Mouse (Mus musculus) neural tube, embryonic 12.5 days (tissue): ENCODE results near the gene B4galt1. TPM values are rescaled to one million over a fixed set of nuclear protein-coding genes. Genes with fewer than 3 reads are reported as not detected.

Experiments
- ATAC-seq: fragments of 200-750 bp; cut with Nextera tagmentation; 2 replicates; pipeline ENCODE4 v1.8.0; 2017; ENCODE audit warnings: low read depth, mild to moderate bottlenecking, moderate TSS enrichment, moderate library complexity; ENCODE audit not compliant: low FRiP score
- H3K27ac ChIP-seq: fragments of 300-500 bp; sonication (generic); 2 replicates; pipeline ENCODE4 v1.5.1; 2016
- H3K27me3 ChIP-seq: fragments of 300-500 bp; sonication (generic); replicated peaks from 2 replicates; pipeline ENCODE4 v1.6.1; 2016; ENCODE audit warnings: mild to moderate bottlenecking
- H3K36me3 ChIP-seq: fragments of 300-500 bp; sonication (generic); 2 replicates; pipeline ENCODE4 v1.6.1; 2016; ENCODE audit warnings: mild to moderate bottlenecking
- H3K4me1 ChIP-seq: fragments of 300-500 bp; sonication (generic); 2 replicates; pipeline ENCODE4 v1.6.1; 2016
- H3K4me2 ChIP-seq: fragments of 300-500 bp; sonication (generic); replicated peaks from 2 replicates; pipeline ENCODE4 v1.6.1; 2016; ENCODE audit warnings: mild to moderate bottlenecking
- H3K4me3 ChIP-seq: fragments of 300-500 bp; sonication (generic); 2 replicates; pipeline ENCODE4 v1.5.1; 2016
- H3K9ac ChIP-seq: fragments of 300-500 bp; sonication (generic); 2 replicates; pipeline ENCODE4 v1.6.1; 2016; ENCODE audit warnings: mild to moderate bottlenecking
- H3K9me3 ChIP-seq: fragments of 300-500 bp; sonication (generic); 2 replicates; pipeline ENCODE4 v1.6.1; 2016; ENCODE audit warnings: mild to moderate bottlenecking
- WGBS: fragments of 180-500 bp; shearing (Covaris S2); methylation state at CpG from one replicate; pipeline ENCODE4 v1.1.7; 2016; 5-methylcytosine and 5-hydroxymethylcytosine counted together
- polyA plus RNA-seq: library from polyadenylated mRNA; unstranded; fragments of >200 nt; fragmentation: Nextera tagmentation; extraction: Ambion mirVana; gene quantifications from 2 replicates; pipeline ENCODE4 v1.2.1, GENCODE M21; 2016

Gene B4galt1
- polyA plus RNA-seq, 1 experiment from 2014 or later = 14.1 TPM

DNA sequence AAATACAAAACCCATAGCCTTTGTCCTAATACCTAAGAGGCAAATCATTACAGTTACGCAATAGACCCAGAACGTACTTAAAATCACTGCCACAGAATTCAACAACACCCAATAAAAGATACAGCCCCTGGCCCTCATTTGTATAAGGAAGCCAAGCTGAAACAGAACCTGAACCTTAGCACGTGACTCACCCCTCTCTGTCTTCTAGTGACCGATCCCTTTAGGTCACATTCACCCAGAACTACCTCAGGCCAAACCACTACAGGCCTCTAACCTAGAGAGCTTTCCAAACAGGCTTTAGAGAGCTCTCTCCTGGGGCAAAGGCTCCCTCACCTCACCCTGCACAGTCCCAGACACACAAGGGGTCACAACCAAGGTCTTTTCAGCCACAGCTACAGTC lies 6.6 kb downstream of the B4galt1 start:
- 81% methylated on average over 4 of the region's 4 CpGs for WGBS
- H3K9ac ChIP-seq = no peak overlapping the region
- H3K4me3 ChIP-seq = no peak overlapping the region
- H3K27me3 ChIP-seq = no peaks in the 10 kb centered on the region
- H3K36me3 ChIP-seq = no peaks in the 10 kb centered on the region
- ATAC-seq = no peak
- H3K4me2 ChIP-seq = no peak overlapping the region
- no peaks in the 10 kb centered on the region for H3K9me3 ChIP-seq
- H3K4me1 ChIP-seq = peaks cover 22% of the 10 kb centered on the region
- no peak overlapping the region for H3K27ac ChIP-seq

DNA sequence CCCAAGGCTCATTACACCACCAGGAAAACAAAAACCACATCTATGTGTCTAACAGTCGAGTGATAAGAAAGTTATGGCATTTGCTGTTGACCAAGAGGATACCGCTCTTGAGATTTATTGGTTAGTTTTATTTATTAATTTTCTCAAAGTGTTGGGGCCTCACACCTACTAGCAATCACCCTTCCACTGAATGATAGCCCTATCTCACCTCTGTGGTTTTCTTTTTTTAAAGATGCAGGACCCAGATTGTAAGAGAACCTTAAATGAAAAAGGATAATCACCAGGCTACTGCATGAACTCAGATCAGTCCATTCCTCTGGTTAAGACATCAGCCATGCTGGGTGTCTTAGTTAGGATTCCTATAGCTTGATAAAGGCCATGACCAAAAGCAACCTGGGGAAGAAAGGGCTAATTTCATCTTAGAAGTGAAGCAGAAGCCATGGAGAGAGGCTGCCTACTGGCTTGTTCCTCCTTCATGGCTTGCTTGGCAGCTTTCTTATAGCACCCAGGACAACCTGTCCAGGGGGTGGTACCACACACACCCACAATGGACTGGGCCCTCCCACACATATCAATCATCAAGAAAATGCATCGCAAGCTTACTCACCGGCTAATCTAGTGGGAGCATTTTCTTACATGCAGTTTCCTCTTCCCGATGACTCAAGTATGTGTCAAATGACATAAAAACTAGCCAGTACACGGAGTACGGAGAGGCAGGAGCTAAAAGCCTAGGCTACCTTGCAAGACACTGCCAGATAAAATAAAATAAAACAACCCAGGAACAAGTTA lies 7.5 kb downstream of the B4galt1 start:
- WGBS = 89% methylated on average over 7 of the region's 7 CpGs
- H3K4me3 ChIP-seq = no peak overlapping the region
- H3K27me3 ChIP-seq = no peaks in the 10 kb centered on the region
- peaks cover 15% of the 10 kb centered on the region for H3K4me1 ChIP-seq
- no peak for ATAC-seq
- no peak overlapping the region for H3K27ac ChIP-seq
- no peaks in the 10 kb centered on the region for H3K9me3 ChIP-seq
- no peak overlapping the region for H3K4me2 ChIP-seq
- no peak overlapping the region for H3K9ac ChIP-seq
- H3K36me3 ChIP-seq = no peaks in the 10 kb centered on the region

DNA sequence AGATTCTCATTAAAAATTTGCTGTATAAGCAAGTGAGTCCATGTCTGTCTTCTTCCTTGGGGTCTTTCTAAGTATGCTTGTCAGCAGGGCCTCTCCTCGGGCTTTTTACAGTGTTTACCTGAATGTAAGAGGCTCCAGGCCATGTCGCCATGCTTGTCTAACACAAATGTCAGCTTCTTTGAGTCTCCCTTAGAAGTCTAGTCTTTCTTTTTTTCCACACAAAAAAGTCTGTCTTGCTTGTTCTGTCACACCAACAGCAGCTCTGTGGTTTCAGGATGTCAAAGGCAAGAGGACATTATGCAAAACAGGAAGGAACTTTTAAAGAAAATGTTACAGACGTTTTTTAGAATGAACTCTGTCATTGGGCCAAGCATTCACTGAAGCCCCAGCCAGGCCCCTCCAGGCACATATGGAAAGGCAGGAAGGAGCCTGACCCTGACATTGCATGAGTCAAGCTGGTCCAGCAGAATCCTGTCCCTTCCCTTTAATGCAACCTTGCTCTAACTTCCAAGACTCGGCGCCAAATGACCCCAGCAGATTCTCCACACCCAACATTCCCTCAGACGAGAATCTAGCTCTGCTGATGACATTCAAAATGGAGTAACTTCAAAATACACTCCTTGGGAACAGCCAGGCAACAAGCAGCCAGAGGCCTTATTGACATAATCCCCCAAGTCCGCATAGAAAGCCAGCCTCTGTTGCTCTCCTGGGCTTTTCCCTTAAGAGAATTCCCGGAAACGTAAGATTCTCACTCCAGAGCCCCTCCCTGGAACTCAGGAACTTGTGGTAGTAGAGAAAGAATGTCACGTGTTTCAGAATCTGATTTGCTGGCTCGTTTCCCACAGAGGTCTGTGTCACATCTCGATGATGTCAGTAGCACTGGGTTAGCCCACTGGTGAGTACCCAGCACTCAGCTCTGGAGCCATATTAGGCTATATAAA lies 8.7 kb downstream of the B4galt1 start:
- WGBS = 64% methylated on average over 12 of the region's 12 CpGs
- no peak overlapping the region for H3K9ac ChIP-seq
- H3K4me2 ChIP-seq = no peak overlapping the region
- no peak for ATAC-seq
- H3K36me3 ChIP-seq = no peaks in the 10 kb centered on the region
- H3K27me3 ChIP-seq = no peaks in the 10 kb centered on the region
- H3K9me3 ChIP-seq = no peaks in the 10 kb centered on the region
- no peak overlapping the region for H3K4me3 ChIP-seq
- peaks cover 5% of the 10 kb centered on the region; the same call in 1 of the 2 replicates for H3K4me1 ChIP-seq
- 0 out of 2 replicates have a peak overlapping the region, but pooled peaks have one; percentile 20 for H3K27ac ChIP-seq

DNA sequence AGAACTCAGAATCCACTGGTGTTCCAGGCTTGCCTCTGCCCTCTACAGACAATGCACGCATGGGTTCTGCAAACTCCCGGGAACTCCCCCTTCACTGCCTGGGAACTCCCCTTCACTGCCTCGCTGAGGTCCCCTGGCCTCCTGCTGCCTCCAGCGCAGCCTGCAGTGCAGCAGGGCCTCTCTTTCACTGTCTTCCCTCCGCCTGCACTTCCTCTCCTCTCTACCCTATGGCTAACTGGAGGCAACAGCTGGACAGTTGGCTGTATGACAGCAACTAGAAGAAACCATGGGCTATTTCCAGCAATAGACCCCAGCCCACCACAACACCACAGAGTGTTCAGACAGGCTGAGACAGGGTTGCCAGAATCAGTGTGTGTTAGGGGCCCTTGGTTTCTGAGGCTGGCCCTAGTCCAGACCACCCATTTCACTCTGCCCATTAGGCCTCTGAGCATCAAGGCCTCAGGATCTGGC lies 9.5 kb downstream of the B4galt1 start:
- Histone ChIP-seq H3K9me3 (no peaks in the 10 kb centered on the region), H3K9ac (0 out of 2 replicates have a peak overlapping the region, but pooled peaks have one; percentile 17), H3K27me3 (no peaks in the 10 kb centered on the region), H3K36me3 (no peaks in the 10 kb centered on the region), H3K27ac (0 out of 2 replicates have a peak overlapping the region, but pooled peaks have one; percentile 20), H3K4me1 (peaks cover 5% of the 10 kb centered on the region; the same call in 1 of the 2 replicates), H3K4me2 (no peak overlapping the region), H3K4me3 (no peak overlapping the region)
- 18% methylated on average over 5 of the region's 5 CpGs for WGBS
- ATAC-seq = peak; percentile 61; the same call in 1 of the 2 replicates

DNA sequence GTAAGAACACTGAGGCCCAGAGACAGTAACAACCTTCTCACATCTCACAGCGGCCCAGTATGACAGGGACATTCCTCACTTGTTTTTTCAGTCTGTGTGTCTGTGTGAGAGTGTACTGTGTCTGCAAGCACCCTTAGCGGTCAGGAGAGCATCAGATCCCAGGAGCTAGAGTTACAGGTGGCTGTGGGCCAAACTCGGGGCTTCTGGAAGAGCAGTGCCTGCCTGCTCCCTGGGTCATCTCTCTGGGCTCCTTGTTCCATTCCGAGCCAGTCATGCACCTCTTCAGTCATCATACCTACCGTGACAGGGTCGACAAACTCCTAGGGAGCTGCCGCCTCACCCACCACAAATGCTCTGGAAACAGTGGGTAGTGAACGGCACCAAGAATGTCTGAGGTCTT lies 10.1 kb downstream of the B4galt1 start:
- H3K27ac ChIP-seq = peak overlapping the region; percentile 20
- ATAC-seq = no peak
- H3K4me2 ChIP-seq = no peak overlapping the region
- WGBS = 73% methylated on average over 8 of the region's 8 CpGs
- H3K4me1 ChIP-seq = peaks cover 5% of the 10 kb centered on the region; the same call in 1 of the 2 replicates
- H3K9me3 ChIP-seq = no peaks in the 10 kb centered on the region
- no peak overlapping the region for H3K4me3 ChIP-seq
- no peak overlapping the region for H3K9ac ChIP-seq
- H3K27me3 ChIP-seq = no peaks in the 10 kb centered on the region
- H3K36me3 ChIP-seq = no peaks in the 10 kb centered on the region

DNA sequence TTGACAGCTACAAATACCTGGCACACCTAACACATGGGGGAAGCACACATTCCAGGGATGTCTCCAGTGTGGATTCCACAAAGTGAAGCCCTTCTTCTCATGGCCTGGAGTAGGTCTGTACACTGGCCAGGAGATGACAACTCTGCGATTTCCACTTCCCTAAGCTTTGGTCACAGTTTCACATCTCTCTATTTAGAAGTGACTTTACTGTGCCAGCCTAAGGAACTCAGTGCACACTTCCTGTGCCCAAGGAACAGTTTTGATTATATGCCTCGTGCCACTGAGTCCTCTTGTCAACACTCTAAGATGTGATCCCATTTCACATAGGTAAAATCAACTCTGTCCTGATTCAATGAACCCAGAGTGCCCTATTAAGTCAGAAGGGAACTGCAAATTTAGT lies 13.4 kb downstream of the B4galt1 start:
- Histone ChIP-seq H3K9me3 (no peaks in the 10 kb centered on the region), H3K27me3 (no peaks in the 10 kb centered on the region), H3K4me3 (no peak overlapping the region), H3K36me3 (no peaks in the 10 kb centered on the region), H3K4me1 (peaks cover 5% of the 10 kb centered on the region; the same call in 1 of the 2 replicates), H3K27ac (no peak overlapping the region), H3K4me2 (no peak overlapping the region), H3K9ac (no peak overlapping the region)
- ATAC-seq = no peak
- 83% methylated on average over 2 of the region's 2 CpGs for WGBS

DNA sequence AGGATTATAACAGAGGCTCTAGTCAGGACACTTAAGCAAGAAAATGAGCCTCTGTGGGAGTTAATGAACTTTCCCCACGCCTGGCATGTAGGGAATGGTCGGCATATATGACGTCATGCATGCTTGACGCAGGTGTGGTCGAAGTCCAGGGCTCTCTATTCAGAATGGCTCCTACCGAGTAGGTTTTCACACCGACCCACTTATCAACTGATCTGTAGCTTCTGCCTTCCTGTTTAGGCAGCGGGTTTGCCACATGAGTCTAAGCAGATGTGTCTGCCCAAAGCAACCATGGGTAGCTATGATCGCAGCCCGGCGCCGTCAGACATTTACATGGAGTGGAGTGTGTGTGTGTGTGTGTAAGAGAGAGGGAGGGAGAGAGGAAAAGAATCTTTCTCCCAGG lies 14.6 kb downstream of the B4galt1 start:
- Histone ChIP-seq H3K4me1 (peaks cover 2% of the 10 kb centered on the region; the same call in 1 of the 2 replicates), H3K27me3 (no peaks in the 10 kb centered on the region), H3K4me3 (no peak overlapping the region), H3K27ac (no peak overlapping the region), H3K4me2 (no peak overlapping the region), H3K9me3 (no peaks in the 10 kb centered on the region), H3K36me3 (no peaks in the 10 kb centered on the region), H3K9ac (no peak overlapping the region)
- WGBS = 92% methylated on average over 12 of the region's 12 CpGs
- no peak for ATAC-seq

DNA sequence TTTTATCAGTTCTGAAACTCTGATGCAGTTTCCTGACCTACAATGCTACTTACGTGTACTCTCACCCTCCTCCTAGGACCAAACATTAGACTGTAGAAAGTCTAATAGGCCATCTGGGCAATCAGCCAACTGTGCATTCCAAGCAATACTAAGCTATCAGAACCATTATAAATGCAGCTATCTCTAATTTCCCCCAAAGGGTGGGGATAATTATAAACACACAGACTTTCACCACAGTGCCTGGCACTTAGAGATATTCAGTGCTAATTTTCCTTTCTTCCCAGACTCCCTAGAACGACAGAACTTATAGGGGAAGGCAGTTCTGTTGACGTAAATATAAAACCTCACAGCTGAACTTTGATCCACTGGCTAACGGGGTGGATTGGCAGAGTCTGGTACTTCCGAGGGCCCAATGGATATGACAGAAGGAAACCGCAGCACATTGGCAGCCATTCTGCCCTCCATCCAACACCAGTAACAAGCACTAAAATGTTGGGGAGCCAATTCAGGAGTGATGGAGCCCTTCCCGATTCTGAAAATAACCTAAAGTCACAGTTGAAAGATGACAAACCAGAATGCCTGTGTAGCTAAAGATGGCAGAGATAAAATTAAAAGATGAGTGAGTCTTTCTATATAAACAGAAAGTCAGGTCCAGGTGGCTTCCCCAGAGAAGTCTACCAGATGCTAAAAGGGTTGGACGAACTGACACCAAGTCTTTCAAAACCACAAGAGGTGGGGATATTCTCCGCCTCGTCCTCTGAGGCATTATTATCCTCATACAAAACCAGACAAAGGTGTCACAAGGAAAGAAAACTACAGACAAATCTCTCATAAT lies 16.1 kb downstream of the B4galt1 start:
- H3K4me2 ChIP-seq = no peak overlapping the region
- 78% methylated on average over 10 of the region's 10 CpGs for WGBS
- ATAC-seq = no peak
- H3K9ac ChIP-seq = no peak overlapping the region
- H3K36me3 ChIP-seq = no peaks in the 10 kb centered on the region
- no peak overlapping the region for H3K4me3 ChIP-seq
- no peaks in the 10 kb centered on the region for H3K9me3 ChIP-seq
- H3K27me3 ChIP-seq = no peaks in the 10 kb centered on the region
- no peaks in the 10 kb centered on the region for H3K4me1 ChIP-seq
- H3K27ac ChIP-seq = no peak overlapping the region

DNA sequence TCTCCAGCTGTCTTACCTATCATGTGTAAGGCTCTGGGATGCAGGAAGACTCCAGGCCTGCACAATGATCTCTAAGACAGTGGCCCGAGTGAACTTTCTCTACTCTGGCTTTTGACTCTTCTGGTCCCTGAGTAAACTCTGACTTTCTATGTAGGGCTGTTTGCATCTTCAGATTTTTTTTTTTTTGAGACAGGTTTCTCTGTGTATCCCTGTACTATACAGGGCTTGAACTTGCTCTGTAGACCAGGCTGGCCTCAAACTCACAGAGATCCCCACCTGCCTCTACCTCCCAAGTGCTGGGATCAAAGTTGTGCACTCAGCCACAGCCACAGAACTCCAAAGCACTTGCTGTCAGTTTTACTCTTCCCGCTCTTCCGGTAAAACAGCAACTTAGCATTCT lies 16.8 kb downstream of the B4galt1 start:
- H3K36me3 ChIP-seq = no peaks in the 10 kb centered on the region
- no peak overlapping the region for H3K27ac ChIP-seq
- H3K9ac ChIP-seq = no peak overlapping the region
- no peaks in the 10 kb centered on the region for H3K4me1 ChIP-seq
- H3K27me3 ChIP-seq = no peaks in the 10 kb centered on the region
- no peaks in the 10 kb centered on the region for H3K9me3 ChIP-seq
- no peak for ATAC-seq
- 92% methylated on average over 3 of the region's 3 CpGs for WGBS
- H3K4me3 ChIP-seq = no peak overlapping the region
- no peak overlapping the region for H3K4me2 ChIP-seq

DNA sequence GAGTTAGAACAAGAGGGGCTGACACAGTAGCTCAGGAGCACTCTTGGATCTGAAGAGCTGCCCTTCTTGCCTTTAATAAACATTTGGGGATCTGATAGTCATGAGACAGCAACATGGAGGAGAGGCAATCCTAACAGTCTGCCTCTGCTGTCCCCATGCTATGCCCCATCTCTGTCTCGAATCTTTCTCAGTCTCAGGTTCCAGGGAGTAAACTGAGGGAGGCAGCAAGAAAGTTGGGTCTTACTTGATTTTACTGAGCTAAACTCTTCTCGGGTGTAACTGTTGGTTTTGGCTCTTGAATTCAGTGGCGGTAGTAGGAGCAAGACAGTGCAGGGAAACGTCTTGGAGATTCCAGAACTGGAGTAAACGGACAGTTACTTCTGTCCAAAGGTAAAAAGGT lies 18.9 kb downstream of the B4galt1 start:
- no peak for ATAC-seq
- no peak overlapping the region for H3K27ac ChIP-seq
- no peaks in the 10 kb centered on the region for H3K27me3 ChIP-seq
- no peak overlapping the region for H3K4me3 ChIP-seq
- H3K9me3 ChIP-seq = no peaks in the 10 kb centered on the region
- H3K9ac ChIP-seq = no peak overlapping the region
- H3K36me3 ChIP-seq = no peaks in the 10 kb centered on the region
- WGBS = 93% methylated on average over 5 of the region's 5 CpGs
- H3K4me2 ChIP-seq = no peak overlapping the region
- no peaks in the 10 kb centered on the region for H3K4me1 ChIP-seq

DNA sequence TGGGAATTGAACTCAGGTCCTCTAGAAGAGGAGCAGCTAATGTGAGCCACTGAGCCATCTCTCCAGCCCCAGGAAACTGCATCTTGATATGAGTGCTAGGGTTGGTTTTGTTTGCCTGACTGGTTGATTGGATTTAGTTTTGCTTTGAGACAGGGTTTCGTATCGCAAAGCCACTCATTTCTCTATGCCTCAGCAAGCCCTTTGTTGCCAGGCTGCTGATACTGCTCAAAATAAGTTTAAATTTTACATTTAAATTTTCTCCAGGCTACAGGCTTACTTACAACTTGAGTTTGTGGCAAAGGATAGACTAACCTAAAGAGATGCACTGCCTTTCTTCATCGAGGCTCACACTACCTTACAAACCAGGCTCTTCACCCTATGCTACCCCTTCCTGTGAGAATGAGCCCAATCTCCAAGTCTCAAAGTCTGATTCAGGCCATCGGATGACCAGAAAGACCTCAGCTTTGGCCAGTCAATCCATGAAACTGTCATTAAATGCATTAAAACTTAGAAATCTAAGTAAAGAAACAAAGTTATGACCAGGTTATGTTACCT lies 19.5 kb downstream of the B4galt1 start:
- WGBS = 96% methylated on average over 4 of the region's 4 CpGs
- no peak overlapping the region for H3K4me2 ChIP-seq

More for the DNA sequence above, 19.5 kb downstream of the B4galt1 start:
- no peaks in the 10 kb centered on the region for H3K4me1 ChIP-seq
- H3K27me3 ChIP-seq = no peaks in the 10 kb centered on the region
- H3K27ac ChIP-seq = no peak overlapping the region
- no peaks in the 10 kb centered on the region for H3K9me3 ChIP-seq
- no peak for ATAC-seq
- H3K4me3 ChIP-seq = no peak overlapping the region
- no peaks in the 10 kb centered on the region for H3K36me3 ChIP-seq
- H3K9ac ChIP-seq = no peak overlapping the region
